Mouse (Mus musculus) thymus, adult 2 months (tissue): ENCODE measurements around the gene Rprd1b. TPM values are rescaled to one million over a fixed set of nuclear protein-coding genes. Genes with fewer than 3 reads are reported as not detected.

Source experiments
- DNase-seq: peaks from one replicate; pipeline ENCODE4 v3.0.0; 2021
- H3K27ac ChIP-seq: fragments of 200-500 bp; 2 replicates; pipeline ENCODE4 v1.5.1; 2012; ENCODE audit warnings: low read length, control low read depth; ENCODE audit not compliant: control insufficient read depth, insufficient read depth
- H3K27me3 ChIP-seq: fragments of 200-500 bp; 2 replicates; pipeline ENCODE4 v1.6.1; 2012; ENCODE audit warnings: mild to moderate bottlenecking, low read length, moderate library complexity, mixed read lengths; ENCODE audit not compliant: control insufficient read depth, insufficient read depth
- H3K36me3 ChIP-seq: fragments of 200-500 bp; 2 replicates; pipeline ENCODE4 v1.6.1; 2012; ENCODE audit warnings: mild to moderate bottlenecking, low read length, moderate library complexity; ENCODE audit not compliant: control insufficient read depth, insufficient read depth
- H3K4me1 ChIP-seq: fragments of 200-500 bp; replicated peaks from 2 replicates; pipeline ENCODE4 v1.6.1; 2012; ENCODE audit warnings: low read length; ENCODE audit not compliant: control insufficient read depth, insufficient read depth
- H3K4me3 ChIP-seq: fragments of 200-500 bp; 2 replicates; pipeline ENCODE4 v1.5.1; 2012; ENCODE audit warnings: mild to moderate bottlenecking, low read length, control low read depth, moderate library complexity; ENCODE audit not compliant: control insufficient read depth, insufficient read depth
- CTCF ChIP-seq: fragments of 200-500 bp; IDR thresholded peaks from 2 replicates; pipeline ENCODE4 v1.5.1; 2012; ENCODE audit warnings: mild to moderate bottlenecking, control low read depth, low read length, moderate library complexity, borderline replicate concordance; ENCODE audit not compliant: control insufficient read depth, poor library complexity, insufficient read depth; ENCODE audit errors: extremely low read depth
- POLR2A ChIP-seq: fragments of 200-500 bp; IDR thresholded peaks from 2 replicates; pipeline ENCODE4 v1.6.1; 2012; ENCODE audit warnings: mild to moderate bottlenecking, low read length, control low read depth, moderate library complexity; ENCODE audit not compliant: control insufficient read depth, poor library complexity, insufficient read depth; ENCODE audit errors: extremely low read depth
- WGBS: fragments of 180-500 bp; shearing (Covaris S2); methylation state at CpG from one replicate; pipeline ENCODE4 v1.1.7; 2018; 5-methylcytosine and 5-hydroxymethylcytosine counted together
- polyA plus RNA-seq: library from polyadenylated mRNA; depleted of rRNA; stranded (reverse); fragments of >200 nt; gene quantifications from 2 replicates; pipeline ENCODE4 v1.2.3, GENCODE M21; 2012

Gene Rprd1b
- polyA plus RNA-seq, 1 experiment, result 35.3 TPM

GRCm38 (mm10) chr2:158080622-158081241, 52.4 kb downstream of the Rprd1b start:
- H3K36me3 ChIP-seq, result peaks cover 8% of the 10 kb centered on the region
- WGBS, result 94% methylated on average over 9 of the region's 9 CpGs
- no peaks in the 10 kb centered on the region for H3K4me1 ChIP-seq
- TF ChIP-seq POLR2A, result no peak
- TF ChIP-seq CTCF, result no peak
- H3K27ac ChIP-seq, result no peak overlapping the region
- DNase-seq, result no peak
- no peaks in the 10 kb centered on the region for H3K27me3 ChIP-seq
- H3K4me3 ChIP-seq, result no peak overlapping the region

GRCm38 (mm10) chr2:158084486-158084885, 56.2 kb downstream of the Rprd1b start:
- no peaks in the 10 kb centered on the region for H3K36me3 ChIP-seq
- no peak overlapping the region for H3K27ac ChIP-seq
- no peaks in the 10 kb centered on the region for H3K4me1 ChIP-seq
- H3K4me3 ChIP-seq, result no peak overlapping the region
- DNase-seq, result peak; percentile 5
- H3K27me3 ChIP-seq, result no peaks in the 10 kb centered on the region
- TF ChIP-seq POLR2A (no peak), CTCF (no peak)
- 76% methylated on average over 8 of the region's 8 CpGs for WGBS

- no peak for DNase-seq
- no peaks in the 10 kb centered on the region for H3K4me1 ChIP-seq
- H3K27ac ChIP-seq, result no peak overlapping the region
- 95% methylated on average over 4 of the region's 4 CpGs for WGBS
- H3K4me3 ChIP-seq, result no peak overlapping the region
- TF ChIP-seq POLR2A (no peak), CTCF (no peak)
- H3K36me3 ChIP-seq, result no peaks in the 10 kb centered on the region
- H3K27me3 ChIP-seq, result no peaks in the 10 kb centered on the region
Measured at GRCm38 (mm10) chr2:158090096-158090495, 61.8 kb downstream of the Rprd1b start.

- 69% methylated on average over 5 of the region's 5 CpGs for WGBS
- DNase-seq, result no peak
- Histone ChIP-seq H3K4me1 (no peaks in the 10 kb centered on the region), H3K36me3 (no peaks in the 10 kb centered on the region), H3K4me3 (no peak overlapping the region), H3K27ac (no peak overlapping the region), H3K27me3 (no peaks in the 10 kb centered on the region)
- TF ChIP-seq POLR2A (no peak), CTCF (no peak)
Measured at GRCm38 (mm10) chr2:158093345-158093744, 65.0 kb downstream of the Rprd1b start.

GRCm38 (mm10) chr2:158094300-158094699, 66.0 kb downstream of the Rprd1b start:
- no peaks in the 10 kb centered on the region for H3K36me3 ChIP-seq
- no peak overlapping the region for H3K27ac ChIP-seq
- no peaks in the 10 kb centered on the region for H3K27me3 ChIP-seq
- no peak for TF ChIP-seq CTCF
- no peak for TF ChIP-seq POLR2A
- 90% methylated on average over 7 of the region's 7 CpGs for WGBS
- no peak for DNase-seq
- no peaks in the 10 kb centered on the region for H3K4me1 ChIP-seq
- H3K4me3 ChIP-seq, result no peak overlapping the region

- Histone ChIP-seq H3K27ac (no peak overlapping the region), H3K27me3 (no peaks in the 10 kb centered on the region), H3K36me3 (no peaks in the 10 kb centered on the region), H3K4me3 (no peak overlapping the region), H3K4me1 (no peaks in the 10 kb centered on the region)
- TF ChIP-seq POLR2A (no peak), CTCF (no peak)
- DNase-seq, result no peak
- WGBS, result 94% methylated on average over 5 of the region's 5 CpGs
Measured at GRCm38 (mm10) chr2:158094846-158095245, 66.5 kb downstream of the Rprd1b start.

GRCm38 (mm10) chr2:158097071-158097470, 68.8 kb downstream of the Rprd1b start:
- no peak overlapping the region for H3K27ac ChIP-seq
- no peak overlapping the region for H3K4me3 ChIP-seq
- no peak for DNase-seq
- WGBS, result 90% methylated on average over 5 of the region's 5 CpGs
- H3K4me1 ChIP-seq, result no peaks in the 10 kb centered on the region
- no peaks in the 10 kb centered on the region for H3K36me3 ChIP-seq
- H3K27me3 ChIP-seq, result no peaks in the 10 kb centered on the region
- TF ChIP-seq POLR2A (no peak), CTCF (no peak)
